Mouse (Mus musculus) kidney, postnatal 0 days (tissue): ENCODE measurements around the gene Upk2. TPM values are rescaled to one million over a fixed set of nuclear protein-coding genes. Genes with fewer than 3 reads are reported as not detected.

ENCODE experiments used
- ATAC-seq: fragments of 200-750 bp; cut with Nextera tagmentation; replicated peaks from 2 replicates; pipeline ENCODE4 v1.8.0; 2017; ENCODE audit warnings: low read depth, moderate number of reproducible peaks, moderate TSS enrichment, moderate library complexity; ENCODE audit not compliant: low FRiP score
- DNase-seq: peaks from one replicate; pipeline ENCODE4 v3.0.0-alpha.2; 2016; ENCODE audit warnings: low spot score
- H3K27ac ChIP-seq: fragments of 300-500 bp; sonication (generic); 2 replicates; pipeline ENCODE4 v1.5.1; 2014; ENCODE audit warnings: mild to moderate bottlenecking
- H3K27me3 ChIP-seq: fragments of 300-500 bp; sonication (generic); 2 replicates; pipeline ENCODE4 v1.6.1; 2014; ENCODE audit warnings: low read length, mixed read lengths; ENCODE audit not compliant: insufficient read depth
- H3K36me3 ChIP-seq: fragments of 300-500 bp; sonication (generic); 2 replicates; pipeline ENCODE4 v1.6.1; 2014; ENCODE audit warnings: low read length, mixed read lengths; ENCODE audit not compliant: insufficient read depth
- H3K4me1 ChIP-seq: fragments of 300-500 bp; sonication (generic); replicated peaks from 2 replicates; pipeline ENCODE4 v1.6.1; 2014; ENCODE audit warnings: antibody characterized with exemption, low read length, mixed read lengths; ENCODE audit not compliant: insufficient read depth
- H3K4me2 ChIP-seq: fragments of 300-500 bp; sonication (generic); 2 replicates; pipeline ENCODE4 v1.6.1; 2014; ENCODE audit warnings: mild to moderate bottlenecking, low read length, moderate library complexity, mixed read lengths
- H3K4me3 ChIP-seq: fragments of 300-500 bp; sonication (generic); replicated peaks from 2 replicates; pipeline ENCODE4 v1.5.1; 2014; ENCODE audit warnings: low read depth, low read length
- H3K9ac ChIP-seq: fragments of 300-500 bp; sonication (generic); 2 replicates; pipeline ENCODE4 v1.6.1; 2014; ENCODE audit warnings: low read depth, low read length
- H3K9me3 ChIP-seq: fragments of 300-500 bp; sonication (generic); replicated peaks from 2 replicates; pipeline ENCODE4 v1.6.1; 2016; ENCODE audit warnings: low read length, inconsistent platforms, mixed read lengths
- CTCF ChIP-seq: IDR thresholded peaks from 2 replicates; pipeline ENCODE4 v1.5.1; 2016; ENCODE audit warnings: antibody characterized with exemption, low read depth, mild to moderate bottlenecking, moderate library complexity
- WGBS: fragments of 180-500 bp; shearing (Covaris S2); extraction: QIAGEN DNeasy Blood & Tissue Kit; methylation state at CpG from one replicate; pipeline ENCODE4 v1.1.7; 2014; 5-methylcytosine and 5-hydroxymethylcytosine counted together
- polyA plus RNA-seq: library from polyadenylated mRNA; unstranded; fragments of >200 nt; fragmentation: Nextera tagmentation; extraction: Ambion mirVana; gene quantifications from 2 replicates; pipeline ENCODE4 v1.2.1, GENCODE M21; 2015

Upk2 gene
- 19.9 and 27.8 TPM in 2 replicates for polyA plus RNA-seq

DNA sequence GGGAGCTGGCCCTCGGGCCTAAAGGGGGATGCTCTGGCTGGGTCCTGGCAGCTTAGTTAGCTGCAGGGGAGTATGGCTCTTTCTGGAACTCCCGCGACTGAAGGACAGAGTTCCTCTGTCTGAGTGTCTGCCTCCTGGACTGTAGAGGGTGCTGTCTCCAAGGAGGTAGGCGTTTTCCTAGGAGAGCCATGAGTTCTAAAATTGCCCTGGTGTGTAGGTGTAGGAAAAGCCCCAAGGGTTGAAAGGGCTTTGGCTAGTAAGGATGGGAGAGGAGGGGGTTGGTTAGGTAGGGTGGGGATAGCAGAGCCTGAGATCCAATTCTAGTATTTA, at the start of gene Upk2:
Gene Upk2, minus strand, starts transcription at position 86 of the 330 bp plus-strand sequence.
- DNase-seq (no peak), ATAC-seq (no peak)
- no peaks in the 10 kb centered on the region for H3K9me3 ChIP-seq
- no peak within 1 kb of the TSS; the same call in 1 of the 2 replicates for H3K4me3 ChIP-seq
- H3K4me2 ChIP-seq = peak within 1 kb of the TSS; percentile 32; the same call in 1 of the 2 replicates
- TF ChIP-seq CTCF = peak; percentile 44; the same call in 1 of the 2 replicates
- no peak within 1 kb of the TSS for H3K27ac ChIP-seq
- H3K9ac ChIP-seq = no peak within 1 kb of the TSS
- H3K4me1 ChIP-seq = no peaks in the 10 kb centered on the region
- WGBS = 27% methylated on average over 4 of the region's 4 CpGs
- no peaks in the 10 kb centered on the region for H3K27me3 ChIP-seq
- no peaks in the 10 kb centered on the region for H3K36me3 ChIP-seq

DNA sequence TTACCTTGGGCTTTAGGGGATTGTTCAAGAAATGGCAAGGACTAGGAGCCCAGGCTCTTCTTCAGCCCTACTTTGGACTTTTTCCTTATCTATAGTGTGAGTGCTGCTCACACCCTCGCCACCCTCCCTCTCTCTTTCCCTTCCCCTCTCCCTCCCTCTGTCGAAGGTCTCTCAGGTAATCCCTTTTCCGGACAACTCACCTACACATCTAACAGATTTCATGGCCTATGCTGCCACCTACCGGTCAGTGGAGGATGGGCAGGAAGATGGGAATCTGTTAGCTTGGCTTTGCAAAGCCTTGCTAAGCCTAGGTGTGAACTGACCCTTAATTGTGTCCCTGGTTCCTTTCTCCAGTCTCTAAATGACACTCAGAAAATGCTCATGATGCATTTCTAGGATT, 47.2 kb upstream of the Upk2 start:
- DNase-seq (peak; percentile 86), ATAC-seq (no peak)
- 0% methylated on average over 4 of the region's 4 CpGs for WGBS
- H3K36me3 ChIP-seq = peaks cover 23% of the 10 kb centered on the region
- H3K9ac ChIP-seq = no peak overlapping the region
- no peak overlapping the region for H3K4me3 ChIP-seq
- peak; percentile 98 for TF ChIP-seq CTCF
- H3K4me1 ChIP-seq = peaks cover 34% of the 10 kb centered on the region
- H3K27me3 ChIP-seq = no peaks in the 10 kb centered on the region
- H3K9me3 ChIP-seq = no peaks in the 10 kb centered on the region
- H3K27ac ChIP-seq = no peak overlapping the region
- H3K4me2 ChIP-seq = no peak overlapping the region

DNA sequence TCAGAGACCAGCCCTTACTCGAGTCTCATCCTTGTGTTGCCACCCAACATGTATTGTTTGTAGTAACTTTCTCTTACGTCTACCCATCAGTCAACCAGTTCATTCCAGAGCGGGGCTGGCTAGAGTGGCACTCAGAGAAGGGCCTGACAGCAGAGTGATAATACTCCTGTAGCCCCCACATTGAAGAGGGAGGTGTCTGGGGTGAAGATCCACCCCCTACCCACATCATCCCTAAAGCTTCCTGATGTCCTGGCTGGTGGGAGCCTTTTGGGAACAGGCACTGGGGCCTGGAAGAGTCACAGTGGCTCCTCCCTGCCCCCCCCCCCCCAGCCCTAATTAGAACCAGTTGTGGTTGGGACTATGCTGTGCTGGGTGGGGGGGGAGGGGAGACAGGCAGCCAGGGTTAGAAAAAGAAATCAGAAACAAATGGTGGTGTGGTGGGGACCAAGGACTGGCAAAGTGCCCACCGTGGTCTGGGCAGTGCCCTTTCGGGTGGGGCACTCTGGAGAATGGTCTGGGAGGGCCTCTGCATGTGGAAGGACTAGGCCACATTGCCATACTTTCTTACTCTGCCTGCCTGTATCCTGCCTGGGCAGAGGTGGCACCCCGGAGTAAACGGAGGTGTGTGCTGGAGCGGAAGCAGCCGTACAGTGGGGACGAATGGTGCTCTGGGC, 46.6 kb upstream of the Upk2 start:
- Histone ChIP-seq H3K36me3 (peaks cover 17% of the 10 kb centered on the region), H3K27ac (no peak overlapping the region), H3K9me3 (no peaks in the 10 kb centered on the region), H3K4me3 (no peak overlapping the region), H3K9ac (no peak overlapping the region), H3K4me1 (peaks cover 40% of the 10 kb centered on the region), H3K4me2 (no peak overlapping the region), H3K27me3 (no peaks in the 10 kb centered on the region)
- TF ChIP-seq CTCF = no peak
- no peak for DNase-seq
- WGBS = 53% methylated on average over 10 of the region's 10 CpGs
- no peak for ATAC-seq

DNA sequence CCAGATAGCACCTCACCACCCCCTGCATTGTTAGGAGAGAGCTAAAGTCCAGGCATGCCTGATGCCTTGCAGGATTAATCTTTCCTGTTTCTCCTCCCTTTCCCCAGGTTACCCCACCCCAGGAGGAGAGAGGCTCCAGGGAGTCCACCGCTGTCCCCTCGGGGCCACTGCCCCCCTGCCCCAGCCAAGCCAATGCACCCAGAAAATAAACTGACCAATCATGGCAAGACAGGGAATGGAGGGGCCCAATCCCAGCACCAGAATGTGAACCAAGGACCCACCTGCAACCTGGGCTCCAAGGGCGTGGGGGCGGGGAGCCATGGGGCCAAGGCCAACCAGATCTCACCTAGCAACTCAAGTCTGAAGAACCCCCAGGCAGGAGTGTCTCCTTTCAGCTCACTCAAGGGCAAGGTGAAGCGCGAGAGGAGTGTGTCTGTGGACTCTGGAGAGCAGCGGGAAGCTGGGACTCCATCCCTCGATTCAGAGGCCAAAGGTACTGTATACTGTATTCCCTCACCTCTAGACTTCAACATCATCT, 45.9 kb upstream of the Upk2 start:
- H3K9ac ChIP-seq = 0 out of 2 replicates have a peak overlapping the region, but pooled peaks have one; percentile 62
- no peak overlapping the region for H3K4me2 ChIP-seq
- no peaks in the 10 kb centered on the region for H3K27me3 ChIP-seq
- DNase-seq = no peak
- H3K4me1 ChIP-seq = peaks cover 43% of the 10 kb centered on the region
- H3K36me3 ChIP-seq = peaks cover 11% of the 10 kb centered on the region; the same call in 1 of the 2 replicates
- no peak overlapping the region for H3K4me3 ChIP-seq
- no peak for ATAC-seq
- H3K27ac ChIP-seq = 0 out of 2 replicates have a peak overlapping the region, but pooled peaks have one; percentile 91
- no peaks in the 10 kb centered on the region for H3K9me3 ChIP-seq
- TF ChIP-seq CTCF = no peak
- WGBS = 61% methylated on average over 8 of the region's 8 CpGs

GRCm38 (mm10) chr9:44500163-44500533, 45.4 kb upstream of the Upk2 start:
- no peak for DNase-seq
- Histone ChIP-seq H3K9ac (peak overlapping the region; percentile 62; the same call in 1 of the 2 replicates), H3K4me1 (peaks cover 46% of the 10 kb centered on the region), H3K9me3 (no peaks in the 10 kb centered on the region), H3K4me2 (peak overlapping the region; percentile 76), H3K4me3 (peak overlapping the region; percentile 41), H3K36me3 (0 out of 2 replicates have a peak, but pooled peaks cover 8% of the 10 kb centered on the region), H3K27me3 (no peaks in the 10 kb centered on the region), H3K27ac (peak overlapping the region; percentile 91; the same call in 1 of the 2 replicates)
- no peak for ATAC-seq
- no peak for TF ChIP-seq CTCF
- WGBS = 35% methylated on average over 5 of the region's 5 CpGs

DNA sequence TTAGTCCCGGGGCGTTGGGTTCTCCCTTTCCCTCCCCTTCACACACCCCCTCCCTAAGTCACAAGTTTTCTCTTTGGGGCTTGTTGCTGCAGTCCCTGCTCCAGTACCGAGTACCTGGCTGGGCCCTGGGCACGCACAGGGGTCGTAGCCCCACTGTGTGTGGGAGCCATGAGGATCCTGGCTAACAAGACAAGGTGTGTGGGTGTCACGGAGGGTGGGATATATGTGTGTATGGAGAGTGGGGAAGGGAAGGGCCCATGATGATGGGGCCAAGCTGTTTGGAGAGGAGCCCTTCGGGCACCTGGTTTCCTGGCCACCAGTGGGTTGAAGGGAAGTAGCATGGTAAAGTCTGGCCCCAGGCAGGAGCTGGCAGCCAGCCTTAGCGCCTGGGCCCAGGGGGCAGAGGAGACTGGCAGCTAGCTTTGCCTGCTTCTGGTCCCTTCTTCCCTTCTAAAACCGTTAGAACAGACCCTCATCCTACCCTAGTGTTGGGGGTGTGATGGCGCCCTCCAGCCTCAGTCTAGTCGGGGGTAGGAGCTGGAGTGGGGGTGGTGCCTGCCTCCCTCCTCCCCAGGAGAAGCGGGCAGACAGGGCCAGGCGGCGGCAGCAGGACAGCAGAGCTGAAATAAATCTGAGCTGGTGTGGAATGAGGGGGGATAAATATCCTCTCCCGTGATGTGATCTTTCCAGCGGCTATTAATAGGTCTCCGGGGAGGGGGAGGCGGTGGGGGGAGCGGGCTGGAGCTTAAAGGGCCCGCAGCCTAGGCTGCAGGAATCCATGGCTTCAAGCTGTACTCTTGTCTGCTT, 44.8 kb upstream of the Upk2 start:
- H3K27ac ChIP-seq = peak overlapping the region; percentile 91
- peak overlapping the region; percentile 41 for H3K4me3 ChIP-seq
- H3K4me2 ChIP-seq = peak overlapping the region; percentile 76
- H3K9me3 ChIP-seq = no peaks in the 10 kb centered on the region
- ATAC-seq = peak; percentile 1; the same call in 1 of the 2 replicates
- TF ChIP-seq CTCF = peak; percentile 11; the same call in 1 of the 2 replicates
- H3K36me3 ChIP-seq = 0 out of 2 replicates have a peak, but pooled peaks cover 8% of the 10 kb centered on the region
- peak; percentile 88 for DNase-seq
- WGBS = 4% methylated on average over 20 of the region's 20 CpGs
- H3K4me1 ChIP-seq = peaks cover 52% of the 10 kb centered on the region
- H3K9ac ChIP-seq = peak overlapping the region; percentile 62
- H3K27me3 ChIP-seq = no peaks in the 10 kb centered on the region
